Mouse (Mus musculus): ENCODE results near the gene Rtn4ip1. TPM values are rescaled to one million over a fixed set of nuclear protein-coding genes. Genes with fewer than 3 reads are reported as not detected.

The Rtn4ip1 gene
- 8.2 and 21.8 TPM in 2 replicates for polyA plus RNA-seq (2012; rRNA removed; ENCODE audit: low replicate concordance)

DNA sequence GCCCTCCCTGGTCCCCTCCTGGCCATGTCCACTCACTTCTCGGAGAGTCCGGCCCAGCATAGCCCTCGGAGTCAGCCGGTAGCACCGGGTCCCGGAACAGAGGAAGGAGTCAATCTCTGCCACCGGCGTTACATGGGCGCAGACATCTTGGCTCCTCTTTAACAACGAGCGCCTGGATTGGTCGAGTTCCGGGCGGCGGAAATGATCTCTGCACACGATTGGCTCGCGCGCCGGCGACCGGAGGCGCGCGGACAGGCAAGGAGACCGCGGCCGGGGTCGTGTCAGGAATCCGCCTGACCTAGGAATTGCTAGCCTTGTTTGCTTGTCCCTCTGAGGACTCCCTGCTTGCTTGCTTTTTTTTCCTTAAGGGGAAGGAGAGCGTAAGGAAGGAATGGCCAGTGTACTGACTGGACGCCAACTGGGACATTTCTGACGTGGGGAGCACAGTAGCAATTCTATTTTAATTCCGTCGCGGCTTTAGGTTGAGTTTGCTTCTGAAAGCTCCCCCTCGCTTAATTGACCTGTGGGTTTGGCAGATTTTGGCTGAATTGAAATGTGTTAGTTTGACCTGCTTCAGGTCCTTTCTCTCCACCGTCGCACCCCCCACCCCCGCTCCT lies at the start of gene Rtn4ip1, which contains the start of gene Qrsl1:
Gene Rtn4ip1, plus strand, starts transcription at position 230 of the 617 bp plus-strand sequence.
Gene Qrsl1, minus strand, starts transcription at position 168 of the 617 bp plus-strand sequence.

Other genes with a start within 250 kb of the Rtn4ip1 start
- 7.1 and 12.1 TPM in 2 replicates for gene Qrsl1, start 62 bp upstream of the Rtn4ip1 start, polyA plus RNA-seq (2012; rRNA removed; ENCODE audit: low replicate concordance)
- gene Crybg1, start 247.0 kb downstream of the Rtn4ip1 start, polyA plus RNA-seq (2012; rRNA removed; ENCODE audit: low replicate concordance), result 7.3 and 8.2 TPM in 2 replicates